Mouse (Mus musculus) olfactory bulb, adult 2 months (tissue): ENCODE results near the gene Trpm3. TPM values are rescaled to one million over a fixed set of nuclear protein-coding genes. Genes with fewer than 3 reads are reported as not detected.

Experiments
- H3K27ac ChIP-seq: fragments of 200-500 bp; 2 replicates; pipeline ENCODE4 v1.5.1; 2012; ENCODE audit warnings: low read depth, low read length; ENCODE audit not compliant: insufficient read depth
- H3K4me1 ChIP-seq: fragments of 200-500 bp; 2 replicates; pipeline ENCODE4 v1.6.1; 2012; ENCODE audit warnings: low read length; ENCODE audit not compliant: control insufficient read depth, insufficient read depth
- H3K4me3 ChIP-seq: fragments of 200-500 bp; 2 replicates; pipeline ENCODE4 v1.5.1; 2012; ENCODE audit warnings: mild to moderate bottlenecking, low read depth, low read length, moderate library complexity; ENCODE audit not compliant: insufficient read depth
- CTCF ChIP-seq: fragments of 200-500 bp; IDR thresholded peaks from 2 replicates; pipeline ENCODE4 v1.5.1; 2012; ENCODE audit warnings: low read depth, mild to moderate bottlenecking, low read length, moderate library complexity; ENCODE audit not compliant: insufficient read depth
- POLR2A ChIP-seq: fragments of 200-500 bp; IDR thresholded peaks from 2 replicates; pipeline ENCODE4 v1.6.1; 2012; ENCODE audit warnings: mild to moderate bottlenecking, low read depth, low read length, moderate library complexity; ENCODE audit not compliant: insufficient read depth
- WGBS: fragments of 180-500 bp; shearing (Covaris S2); methylation state at CpG from one replicate; pipeline ENCODE4 v1.1.7; 2018; 5-methylcytosine and 5-hydroxymethylcytosine counted together
- polyA plus RNA-seq: library from polyadenylated mRNA; stranded (reverse); fragments of >200 nt; gene quantifications from 2 replicates; pipeline ENCODE4 v1.2.4, GENCODE M21; 2012; ENCODE audit warnings: low replicate concordance; ENCODE audit not compliant: missing spikeins, insufficient read depth, insufficient read length

Gene Trpm3
- polyA plus RNA-seq, 1 experiment, result 53.7 TPM

DNA sequence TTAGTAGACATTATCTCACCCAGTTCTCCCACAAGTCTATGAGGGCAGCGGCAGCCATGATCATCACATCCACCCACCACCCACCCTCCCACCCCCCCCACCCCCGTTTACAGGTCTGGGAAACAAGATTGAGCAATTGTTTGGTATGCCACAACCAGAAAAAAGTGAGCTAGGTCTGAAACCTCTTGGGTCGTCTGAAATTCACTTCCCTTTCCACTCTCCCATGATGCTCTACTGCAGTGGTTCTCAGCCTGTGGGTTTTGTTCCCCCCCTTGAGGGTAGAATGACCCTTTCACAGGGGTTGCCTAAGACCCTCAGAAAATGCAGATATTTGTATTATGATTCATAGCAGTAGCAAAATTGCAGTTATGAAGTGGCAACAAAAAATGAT, 778.5 kb downstream of the Trpm3 start:
- Histone ChIP-seq H3K4me3 (no peak overlapping the region), H3K27ac (peak overlapping the region; percentile 86; the same call in 1 of the 2 replicates), H3K4me1 (peaks cover 11% of the 10 kb centered on the region)
- WGBS, result 49% methylated on average over 3 of the region's 3 CpGs
- TF ChIP-seq POLR2A (no peak), CTCF (no peak)

DNA sequence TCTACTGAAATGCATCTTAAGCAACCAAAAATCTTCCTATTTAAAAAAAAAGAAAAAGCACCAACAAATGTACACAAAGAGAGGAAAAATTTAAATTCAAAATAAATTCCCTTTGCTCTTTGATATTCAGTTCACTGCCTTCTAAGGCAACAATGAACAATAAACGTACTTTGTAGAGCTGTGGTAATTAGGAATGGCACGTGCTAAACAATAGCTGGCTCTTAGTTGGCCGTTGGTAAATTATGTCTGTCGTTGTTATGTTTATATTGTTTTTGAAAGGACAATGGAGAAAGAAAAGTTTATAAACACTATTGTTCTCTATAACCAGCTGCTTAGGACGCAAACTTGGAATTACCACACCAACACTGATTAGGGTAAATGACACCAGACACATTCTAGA, 782.1 kb downstream of the Trpm3 start:
- Histone ChIP-seq H3K4me1 (peaks cover 9% of the 10 kb centered on the region), H3K27ac (no peak overlapping the region), H3K4me3 (no peak overlapping the region)
- no peak for TF ChIP-seq POLR2A
- no peak for TF ChIP-seq CTCF
- 46% methylated on average over 5 of the region's 5 CpGs for WGBS

DNA sequence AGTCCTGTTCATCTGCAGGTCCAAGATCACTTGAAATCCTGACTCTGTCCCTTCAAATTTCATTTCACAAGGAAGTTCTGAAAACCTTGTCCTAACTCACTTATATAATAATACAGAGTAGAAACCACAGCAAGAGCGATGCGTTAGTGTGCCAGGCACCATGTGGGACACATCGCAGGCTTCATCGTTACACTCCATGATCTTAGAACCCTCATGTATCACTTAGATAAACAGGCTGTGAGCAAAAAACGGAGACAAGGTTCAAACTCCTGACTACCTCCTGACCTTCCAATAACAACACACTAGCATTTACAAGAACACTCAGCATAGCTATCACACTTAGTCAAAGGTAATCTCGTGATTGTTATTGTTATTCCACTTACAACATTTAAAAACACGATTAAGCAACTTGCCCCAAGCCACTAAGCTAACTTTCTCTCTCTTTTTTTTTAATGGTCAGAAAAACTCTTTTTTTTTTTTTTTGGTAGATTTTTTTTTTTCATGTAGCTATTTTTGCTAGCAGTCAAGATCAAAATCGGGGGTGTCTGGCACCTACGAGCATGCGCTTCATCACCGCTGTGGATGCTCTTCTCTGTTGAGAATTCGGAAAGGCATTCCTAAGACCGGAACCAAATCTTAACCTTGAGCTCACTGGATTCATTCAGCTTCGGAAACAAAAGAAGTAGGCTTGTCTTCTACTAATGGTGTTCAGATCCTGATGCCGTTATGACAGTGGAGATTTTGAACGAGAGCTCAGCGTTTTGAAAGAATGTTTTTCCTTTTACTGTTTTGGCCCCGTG, 784.2 kb downstream of the Trpm3 start:
- H3K4me1 ChIP-seq, result peaks cover 5% of the 10 kb centered on the region

DNA sequence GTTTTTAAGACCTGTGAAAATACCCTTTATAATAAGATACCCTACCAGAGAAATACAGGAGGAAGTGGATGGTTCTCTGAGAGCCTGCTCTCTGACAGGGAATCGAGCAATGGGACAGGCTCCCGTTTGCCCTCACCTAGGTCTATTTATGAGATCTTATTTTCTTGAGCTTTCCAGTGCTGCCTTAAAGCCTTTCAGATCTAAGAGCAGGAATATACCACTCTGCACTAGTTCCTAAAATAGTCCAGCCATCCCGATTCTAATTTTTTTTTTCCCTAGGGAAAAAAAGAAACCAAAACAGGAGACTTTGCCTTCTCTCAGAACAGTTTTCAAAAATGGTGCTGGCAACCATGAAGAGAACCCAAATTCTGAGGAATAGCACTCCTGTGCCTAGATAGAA, 786.4 kb downstream of the Trpm3 start:
- WGBS, result 43% methylated on average over 3 of the region's 3 CpGs
- 0 out of 2 replicates have a peak overlapping the region, but pooled peaks have one; percentile 45 for H3K27ac ChIP-seq
- peaks cover 9% of the 10 kb centered on the region for H3K4me1 ChIP-seq
- TF ChIP-seq POLR2A, result no peak
- TF ChIP-seq CTCF, result no peak
- H3K4me3 ChIP-seq, result no peak overlapping the region

More for the DNA sequence above, 784.2 kb downstream of the Trpm3 start:
- TF ChIP-seq CTCF (no peak), POLR2A (no peak)
- H3K4me3 ChIP-seq, result no peak overlapping the region
- H3K27ac ChIP-seq, result no peak overlapping the region
- 90% methylated on average over 18 of the region's 18 CpGs for WGBS

DNA sequence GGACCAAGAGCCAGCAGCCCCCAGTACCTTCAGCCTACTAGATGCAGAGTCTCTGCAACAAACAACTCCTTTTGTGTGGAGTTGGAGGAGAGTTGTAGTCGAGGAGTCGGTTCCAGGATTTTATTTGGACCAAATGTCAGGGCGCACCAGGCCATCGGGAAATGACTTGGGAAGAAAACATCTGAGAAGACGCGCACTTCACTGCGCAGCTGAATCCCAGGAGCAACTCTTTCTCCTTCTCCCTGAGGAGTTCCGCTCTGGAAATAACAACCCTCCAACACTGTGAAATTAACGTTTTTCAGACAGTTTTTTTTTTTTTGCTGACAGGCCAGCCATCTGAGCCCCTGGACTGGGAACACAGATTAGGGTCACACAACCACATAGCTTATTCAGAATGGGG, 787.9 kb downstream of the Trpm3 start:
- WGBS, result 58% methylated on average over 9 of the region's 9 CpGs
- no peak overlapping the region; the same call in 1 of the 2 replicates for H3K27ac ChIP-seq

DNA sequence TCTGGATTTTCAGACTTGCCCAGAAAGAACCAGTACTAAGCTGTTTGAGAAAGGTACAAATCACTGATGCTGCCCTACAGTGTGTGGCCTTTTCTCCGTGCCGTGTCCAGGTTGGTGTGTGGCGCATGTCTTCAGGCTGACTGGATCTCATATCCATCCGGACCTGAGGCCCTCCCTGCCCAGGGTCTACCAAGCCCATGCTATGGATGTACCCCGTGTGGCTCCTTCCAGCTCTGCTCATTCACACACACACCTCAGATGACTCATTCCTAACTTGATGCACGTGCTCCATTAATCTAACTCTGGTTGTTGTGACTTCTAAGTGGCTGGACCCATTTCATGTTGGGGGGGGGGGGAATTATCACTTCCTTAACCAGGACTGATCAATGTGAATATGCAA, 789.5 kb downstream of the Trpm3 start:
- 87% methylated on average over 6 of the region's 6 CpGs for WGBS
- Histone ChIP-seq H3K27ac (peak overlapping the region; percentile 69; the same call in 1 of the 2 replicates), H3K4me3 (no peak overlapping the region), H3K4me1 (peaks cover 18% of the 10 kb centered on the region)
- no peak for TF ChIP-seq CTCF
- no peak for TF ChIP-seq POLR2A

More for the DNA sequence above, 787.9 kb downstream of the Trpm3 start:
- H3K4me3 ChIP-seq, result no peak overlapping the region
- H3K4me1 ChIP-seq, result peaks cover 18% of the 10 kb centered on the region
- TF ChIP-seq CTCF (no peak), POLR2A (no peak)

DNA sequence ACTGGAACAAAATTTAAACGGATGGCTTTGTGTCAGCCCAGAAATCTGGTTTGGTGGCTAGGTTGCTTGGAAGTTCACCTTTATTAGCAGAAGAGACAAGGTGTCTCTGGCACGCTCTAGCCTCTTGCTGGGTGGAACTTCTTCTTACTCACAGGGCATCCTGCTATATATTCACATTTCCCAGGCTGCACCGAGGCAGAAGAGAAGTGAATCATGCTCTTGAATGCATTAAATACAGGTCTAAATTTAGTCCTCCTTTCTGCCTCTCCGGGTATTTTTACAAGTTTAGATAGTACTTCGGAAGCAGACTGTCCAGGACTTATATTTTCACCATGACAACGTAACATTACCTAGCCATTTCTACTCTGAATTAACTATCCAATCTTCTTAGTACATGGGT, 790.9 kb downstream of the Trpm3 start:
- WGBS, result 25% methylated on average over 6 of the region's 6 CpGs
- H3K27ac ChIP-seq, result peak overlapping the region; percentile 92

DNA sequence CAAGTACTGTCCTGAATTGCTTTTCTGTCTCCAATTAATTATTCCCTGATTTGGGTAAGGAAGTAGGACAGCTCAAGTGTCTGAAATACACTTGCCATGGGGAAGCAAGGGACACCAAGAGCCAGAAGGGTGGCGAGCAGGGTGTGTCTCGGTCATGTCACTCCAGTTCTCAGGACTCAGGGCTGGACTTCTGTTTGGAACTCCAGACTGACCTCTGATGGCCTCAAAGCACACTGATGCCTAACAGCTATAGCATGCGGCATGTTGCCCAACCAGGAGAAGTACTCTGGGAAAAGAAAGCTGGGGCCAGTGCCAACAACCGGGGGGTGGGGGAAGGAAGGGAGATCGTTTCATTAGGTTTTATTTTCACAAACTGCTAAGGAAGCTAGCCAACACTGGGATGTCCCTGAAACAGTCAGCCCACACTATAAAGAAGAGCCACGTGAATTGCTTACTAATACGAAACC, 791.6 kb downstream of the Trpm3 start:
- TF ChIP-seq CTCF (no peak), POLR2A (no peak)
- H3K4me1 ChIP-seq, result peaks cover 18% of the 10 kb centered on the region
- 27% methylated on average over 7 of the region's 7 CpGs for WGBS
- H3K4me3 ChIP-seq, result no peak overlapping the region
- H3K27ac ChIP-seq, result peak overlapping the region; percentile 94

More for the DNA sequence above, 790.9 kb downstream of the Trpm3 start:
- Histone ChIP-seq H3K4me1 (peaks cover 18% of the 10 kb centered on the region), H3K4me3 (no peak overlapping the region)
- TF ChIP-seq CTCF (no peak), POLR2A (no peak)

DNA sequence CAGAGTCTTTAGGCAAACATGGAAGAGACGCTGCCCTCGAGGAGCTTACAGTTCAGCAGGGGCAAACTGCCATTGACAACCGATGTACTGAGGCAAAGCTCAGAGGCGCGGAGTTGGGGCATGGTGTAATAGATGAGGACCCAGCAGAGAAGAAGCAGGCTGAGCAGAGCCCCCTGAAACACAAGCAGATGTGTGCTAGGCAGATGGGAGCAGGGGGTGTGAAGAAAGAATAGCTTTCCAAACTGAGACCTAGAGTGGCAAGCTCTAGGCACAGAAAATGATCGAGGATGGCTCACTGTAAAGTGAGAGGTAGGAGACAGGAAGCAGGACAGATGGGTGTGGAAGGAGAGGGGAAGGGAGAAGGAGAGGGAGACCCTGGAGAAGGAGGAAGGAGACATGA, 792.2 kb downstream of the Trpm3 start:
- Histone ChIP-seq H3K4me1 (peaks cover 18% of the 10 kb centered on the region), H3K27ac (peak overlapping the region; percentile 94), H3K4me3 (no peak overlapping the region)
- TF ChIP-seq CTCF, result no peak
- WGBS, result 54% methylated on average over 6 of the region's 6 CpGs
